ENCODE assay signal across 21 mouse cellular contexts in genomic region chr17:56300186-56300585, GRCm38 (mm10). TPM values are rescaled to one million over a fixed set of nuclear protein-coding genes. Genes with fewer than 3 reads are reported as not detected.
DNase-seq lines count a peak whose midpoint lies in the region; TF ChIP-seq lines count a peak whose summit lies in the region.
"Had no signal": no experiment of that assay in that cellular context is flagged by ENCODE, and none has a peak within 500 bp of the region (broad histone marks: within the 10 kb centered on the region; RNA-seq: fewer than 3 reads in every experiment).

Gene Arrdc5, minus strand, starts transcription at chr17:56300286.

- no peak for TF ChIP-seq CTCF in testis, adult 2 months (IDR thresholded peaks at IDR 0.05; ENCODE audit: control insufficient read depth, insufficient read depth, insufficient replicate concordance, low read depth, low read length)

- no peaks in the 10 kb centered on the region; the same call in 1 of the 2 replicates for H3K36me3 ChIP-seq in testis, adult 2 months (ENCODE audit: control insufficient read depth, insufficient read depth, low read length)

- no peak within 1 kb of the TSS for H3K27ac ChIP-seq in testis, adult 2 months (ENCODE audit: control insufficient read depth, insufficient read depth, low read depth, low read length)
- peak within 1 kb of the TSS; percentile 58 for H3K27ac ChIP-seq in brown adipose tissue, adult 24 weeks (replicated peaks; ENCODE audit: low read depth, low read length)

- peak within 1 kb of the TSS; percentile 88 for H3K4me3 ChIP-seq in testis, adult 2 months (ENCODE audit: control insufficient read depth, low read depth, low read length)
- H3K4me3 ChIP-seq in brown adipose tissue, adult 24 weeks (ENCODE audit: insufficient read depth, low read depth, low read length) = no peak within 1 kb of the TSS

- TF ChIP-seq POLR2A in testis, adult 2 months (IDR thresholded peaks at IDR 0.05; ENCODE audit: control insufficient read depth, low read depth, low read length) = peak; percentile 75; the same call in 1 of the 2 replicates

- no peaks in the 10 kb centered on the region for H3K27me3 ChIP-seq in testis, adult 2 months (ENCODE audit: control insufficient read depth, insufficient read depth, low read length)
- H3K27me3 ChIP-seq: CH12.LX, Patski had no signal

- H3K4me1 ChIP-seq in testis, adult 2 months (ENCODE audit: control insufficient read depth, insufficient read depth, low read length) = peaks cover 31% of the 10 kb centered on the region
- H3K4me1 ChIP-seq in brown adipose tissue, adult 24 weeks (ENCODE audit: control insufficient read depth, insufficient read depth, insufficient read length, low read length) = peaks cover 10% of the 10 kb centered on the region

- DNase-seq in testis, postnatal 14 days (ENCODE audit: low spot score) = no peak
- DNase-seq in embryo, embryonic 9.5 days (ENCODE audit: extremely low spot score) = no peak
- DNase-seq: adrenal gland, adult 2 months; adrenal gland, adult 8-10 months; adrenal gland, postnatal 10 days; adrenal gland, postnatal 25 days; adrenal gland, postnatal 36 days; B cell, adult 2 months; cerebellum, adult 11 months; cerebellum, adult 11-12 months; cerebellum, adult 18-20 months; cerebellum, adult 2 months had no signal

RNA-seq across cellular contexts. Expression of gene Arrdc5, which starts in this region (rescaled TPM):
- 274 and 296 TPM in 2 replicates for polyA plus RNA-seq in testis, adult 2 months (2012; rRNA removed)
- not detected in 2 replicates for polyA plus RNA-seq in brown adipose tissue, adult 24 weeks (2012; ENCODE audit: insufficient read depth, insufficient read length, missing spikeins)
- polyA plus RNA-seq: activated CD4-positive, CD25-positive, alpha-beta regulatory T cell, adult 4 months; adrenal gland, adult 2 months; brain, embryonic 14.5 days; C2C12; CD4-positive, CD25-positive, alpha-beta regulatory T cell, adult 4 months; cerebellum, adult 2 months; G1E; Patski had no signal

Comparison
In these comparisons a context has a peak if more than half of its experiments do, and no peak if none do; other contexts are left out.
1. RNA of gene Arrdc5 (polyA plus RNA-seq): 274 to 296 TPM in testis, adult 2 months; not detected in brown adipose tissue, adult 24 weeks; every median in the first group is over 100 times any median in the second.